Mouse (Mus musculus): ENCODE measurements at regions not wholly inside any gene's neighbourhood (a gene's known extent, or its start where the extent isn't known, plus 50 kb on each side); places are given as distances from the start of the nearest gene placed in this dataset.

DNA sequence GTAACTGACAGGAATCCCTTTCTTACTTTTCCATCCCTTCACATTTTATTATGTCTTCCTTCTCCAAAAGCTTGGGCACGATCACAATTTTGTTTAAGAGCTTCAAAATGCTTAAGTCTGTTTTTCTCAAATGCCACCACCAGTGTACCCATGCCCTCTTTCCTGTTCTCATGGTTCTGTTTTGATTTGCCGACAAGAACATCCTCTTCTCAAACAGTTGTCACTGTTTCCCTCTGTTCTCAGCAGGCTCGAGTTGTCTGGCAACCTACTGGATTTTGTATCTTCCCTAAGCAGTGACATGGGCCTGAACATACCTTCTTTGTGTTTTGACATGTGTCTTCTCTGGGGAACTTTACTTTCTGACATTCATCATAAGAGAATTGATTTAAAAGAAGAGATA is 2124.1 kb upstream of the Lrrc6 start:
- 58% methylated on average over 3 of the region's 3 CpGs for WGBS
- H3K4me2 ChIP-seq (replicated peaks), result no peak overlapping the region
- no peaks in the 10 kb centered on the region for H3K4me1 ChIP-seq (replicated peaks)
- ATAC-seq, result no peak
- H3K4me3 ChIP-seq (replicated peaks), result no peak overlapping the region
- H3K27ac ChIP-seq, result no peak overlapping the region
- H3K9me3 ChIP-seq, result no peaks in the 10 kb centered on the region
- H3K27me3 ChIP-seq (replicated peaks), result no peaks in the 10 kb centered on the region
- no peak overlapping the region for H3K9ac ChIP-seq
- no peaks in the 10 kb centered on the region for H3K36me3 ChIP-seq

DNA sequence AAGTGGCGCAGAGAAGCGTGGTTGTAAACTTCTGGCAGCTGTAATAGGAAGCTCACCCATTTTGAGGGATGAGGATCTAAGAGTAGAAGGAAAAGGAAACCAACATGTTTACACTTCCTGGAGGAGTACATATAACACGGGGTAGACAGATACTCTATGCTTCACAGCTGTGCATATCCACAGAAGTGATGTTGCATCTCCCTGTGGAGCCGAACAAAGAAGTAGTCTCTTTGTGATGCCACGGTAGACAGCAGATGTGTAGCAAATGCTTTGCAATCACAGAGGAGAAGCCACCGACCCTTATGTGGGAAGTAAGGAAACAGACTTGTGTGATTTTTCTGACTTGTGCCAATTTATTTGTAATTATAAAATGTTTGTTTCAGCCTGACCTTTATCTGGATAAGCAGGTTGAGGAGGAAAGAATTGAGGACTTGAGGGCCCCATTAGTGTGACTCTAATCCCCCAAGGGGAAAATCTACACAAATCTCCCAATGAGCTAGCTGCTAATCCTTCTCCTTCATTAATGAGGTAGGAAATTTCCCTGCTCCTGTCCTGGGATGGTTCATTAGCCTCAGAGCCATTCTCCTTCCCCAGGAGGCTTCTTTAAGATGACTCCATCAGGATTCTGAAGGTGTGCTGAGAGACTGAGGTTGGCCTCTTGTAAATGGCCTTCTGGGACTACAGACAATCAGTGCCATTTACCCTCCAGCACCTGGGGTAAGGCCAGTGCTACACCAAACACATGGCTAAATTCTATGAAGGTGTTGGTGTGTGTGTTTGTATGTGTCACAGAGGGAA is 2119.9 kb upstream of the Lrrc6 start:
- no peak overlapping the region for H3K27ac ChIP-seq
- H3K4me2 ChIP-seq (replicated peaks), result no peak overlapping the region
- H3K9me3 ChIP-seq, result no peaks in the 10 kb centered on the region
- WGBS, result 66% methylated on average over 6 of the region's 6 CpGs
- no peaks in the 10 kb centered on the region for H3K4me1 ChIP-seq (replicated peaks)
- no peaks in the 10 kb centered on the region for H3K36me3 ChIP-seq
- H3K4me3 ChIP-seq (replicated peaks), result no peak overlapping the region
- ATAC-seq, result no peak
- no peak overlapping the region for H3K9ac ChIP-seq
- no peaks in the 10 kb centered on the region for H3K27me3 ChIP-seq (replicated peaks)

DNA sequence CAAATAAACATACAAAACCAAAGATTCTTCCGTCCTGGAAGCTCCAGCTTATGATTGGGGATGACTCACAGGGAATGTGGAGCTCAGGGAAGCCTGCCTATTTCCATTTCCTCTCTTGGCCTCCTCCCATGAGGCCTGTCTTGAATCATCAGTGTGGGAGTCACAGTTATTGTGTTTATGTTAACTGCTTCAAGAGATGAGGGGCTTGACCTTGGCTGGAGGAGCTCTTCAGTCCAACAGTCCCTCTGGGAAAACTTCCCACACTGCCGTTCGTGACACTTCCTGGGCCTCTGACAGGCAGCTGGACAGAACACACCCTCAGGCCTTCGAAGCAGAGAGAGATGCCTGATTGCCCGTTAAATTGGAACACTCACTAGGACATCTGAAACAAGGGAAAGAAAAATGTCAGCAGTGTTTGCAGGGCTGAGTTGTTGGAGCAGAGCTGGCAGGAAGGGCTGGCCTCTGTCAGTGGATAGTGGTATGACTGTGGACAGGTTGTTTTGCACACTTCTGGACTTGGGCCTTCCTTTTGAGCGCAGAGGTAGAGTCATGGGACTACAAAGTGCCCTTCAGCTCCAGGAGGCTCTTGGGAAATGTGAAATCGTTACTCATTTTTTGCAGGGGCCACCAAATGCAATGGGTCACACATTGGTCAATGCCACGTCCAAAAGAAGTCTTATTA is 2105.5 kb upstream of the Lrrc6 start:
- H3K4me1 ChIP-seq (replicated peaks), result no peaks in the 10 kb centered on the region
- no peak overlapping the region for H3K4me2 ChIP-seq (replicated peaks)
- H3K9ac ChIP-seq, result no peak overlapping the region
- H3K27ac ChIP-seq, result 0 out of 2 replicates have a peak overlapping the region, but pooled peaks have one; percentile 6
- WGBS, result 37% methylated on average over 8 of the region's 8 CpGs
- H3K9me3 ChIP-seq, result no peaks in the 10 kb centered on the region
- H3K36me3 ChIP-seq, result no peaks in the 10 kb centered on the region
- no peaks in the 10 kb centered on the region for H3K27me3 ChIP-seq (replicated peaks)
- peak; percentile 75 for ATAC-seq
- H3K4me3 ChIP-seq (replicated peaks), result no peak overlapping the region

DNA sequence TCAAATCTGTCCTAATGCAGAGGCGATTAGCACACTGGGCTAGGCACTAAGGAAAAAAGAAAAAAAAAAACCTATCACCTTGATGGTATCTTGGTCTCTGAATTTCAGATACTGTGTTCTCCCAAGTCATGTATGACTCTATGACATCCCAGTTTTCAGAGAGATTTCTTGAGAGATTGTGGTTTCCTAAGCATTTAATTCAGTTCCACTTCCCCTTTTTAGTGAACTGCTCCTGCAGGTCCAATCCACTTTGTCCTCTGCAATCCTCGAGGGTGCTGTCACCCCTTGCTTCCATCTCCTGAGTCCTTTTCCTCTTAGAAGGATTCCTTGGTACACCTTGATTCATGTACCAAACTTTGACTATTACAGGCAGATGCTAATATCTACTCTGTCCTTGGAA is 2104.8 kb upstream of the Lrrc6 start:
- Histone ChIP-seq H3K9me3 (no peaks in the 10 kb centered on the region), H3K4me3 (replicated peaks) (no peak overlapping the region), H3K27me3 (replicated peaks) (no peaks in the 10 kb centered on the region), H3K4me1 (replicated peaks) (no peaks in the 10 kb centered on the region), H3K4me2 (replicated peaks) (no peak overlapping the region), H3K36me3 (no peaks in the 10 kb centered on the region), H3K27ac (no peak overlapping the region), H3K9ac (no peak overlapping the region)
- WGBS, result 84% methylated on average over 2 of the region's 2 CpGs
- no peak for ATAC-seq

DNA sequence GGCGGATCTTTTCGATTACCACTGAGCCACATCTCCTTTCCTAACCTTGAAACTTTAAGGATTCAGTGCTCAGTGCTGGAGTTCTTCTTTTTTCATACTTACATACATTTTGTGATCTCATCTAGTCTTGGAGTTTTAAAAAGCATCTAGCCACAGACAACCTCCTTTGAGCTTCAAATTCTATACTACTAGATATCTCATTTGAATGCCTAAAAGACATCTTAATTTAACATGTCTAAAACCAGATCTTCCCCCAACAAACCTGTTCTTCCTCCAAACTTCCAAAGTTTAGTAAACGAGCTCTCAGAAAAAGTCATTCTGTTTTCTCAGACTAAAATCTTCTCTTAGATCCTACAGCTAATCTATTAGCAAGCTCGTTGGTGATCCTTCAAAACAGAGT is 2081.5 kb upstream of the Lrrc6 start:
- H3K4me3 ChIP-seq (replicated peaks), result no peak overlapping the region
- no peaks in the 10 kb centered on the region for H3K4me1 ChIP-seq (replicated peaks)
- no peak overlapping the region for H3K9ac ChIP-seq
- no peak overlapping the region for H3K4me2 ChIP-seq (replicated peaks)
- no peak overlapping the region for H3K27ac ChIP-seq
- H3K36me3 ChIP-seq, result no peaks in the 10 kb centered on the region
- no peaks in the 10 kb centered on the region for H3K9me3 ChIP-seq
- H3K27me3 ChIP-seq (replicated peaks), result no peaks in the 10 kb centered on the region
- ATAC-seq, result no peak
- WGBS, result 82% methylated on average over 4 of the region's 4 CpGs

DNA sequence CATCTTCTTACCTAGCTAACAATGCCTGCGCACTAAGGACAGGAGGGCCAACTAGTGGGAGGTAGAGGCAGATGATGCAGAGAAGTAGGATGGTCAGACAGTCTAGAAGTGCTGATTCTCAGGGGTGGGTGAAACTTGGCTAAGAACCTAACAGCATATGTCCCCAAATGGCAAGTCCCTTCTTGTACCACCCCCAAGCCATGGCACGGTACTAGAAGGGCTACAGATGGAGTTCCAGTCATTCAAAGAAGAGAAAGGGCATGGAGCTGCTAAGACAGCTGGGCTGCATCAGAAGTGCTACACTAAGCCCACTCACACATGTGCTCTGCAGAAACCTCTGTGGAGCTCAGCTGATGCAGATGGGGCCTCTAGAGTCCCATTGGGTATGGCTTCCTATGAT is 2078.8 kb upstream of the Lrrc6 start:
- Histone ChIP-seq H3K36me3 (no peaks in the 10 kb centered on the region), H3K9me3 (no peaks in the 10 kb centered on the region), H3K27me3 (replicated peaks) (no peaks in the 10 kb centered on the region), H3K4me1 (replicated peaks) (no peaks in the 10 kb centered on the region), H3K9ac (no peak overlapping the region), H3K4me2 (replicated peaks) (no peak overlapping the region), H3K27ac (no peak overlapping the region), H3K4me3 (replicated peaks) (no peak overlapping the region)
- no peak for ATAC-seq
- WGBS, result 100% methylated on average over 2 of the region's 2 CpGs

DNA sequence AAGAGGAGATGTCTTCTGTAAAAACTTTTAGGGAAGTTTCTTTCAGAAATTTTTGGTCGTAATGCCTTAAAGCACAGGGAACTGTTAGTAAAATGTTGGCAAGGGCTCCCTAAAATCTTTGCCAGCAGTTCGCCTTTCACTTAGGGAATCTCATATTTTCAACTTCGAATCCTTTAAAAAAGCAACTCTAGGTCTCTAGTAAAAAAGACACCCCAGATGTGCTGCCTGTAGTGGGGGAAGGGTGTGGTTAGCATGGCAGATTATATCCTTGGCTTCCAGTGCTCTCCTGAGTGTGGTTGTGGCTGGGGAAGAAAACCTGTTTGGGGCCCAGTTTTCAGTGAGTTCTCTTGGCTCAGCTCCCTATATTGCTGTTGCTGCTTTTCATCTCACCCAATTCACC is 2059.9 kb upstream of the Lrrc6 start:
- Histone ChIP-seq H3K4me3 (replicated peaks) (no peak overlapping the region), H3K9ac (no peak overlapping the region), H3K9me3 (no peaks in the 10 kb centered on the region), H3K4me2 (replicated peaks) (no peak overlapping the region), H3K27me3 (replicated peaks) (no peaks in the 10 kb centered on the region), H3K27ac (no peak overlapping the region), H3K36me3 (no peaks in the 10 kb centered on the region), H3K4me1 (replicated peaks) (no peaks in the 10 kb centered on the region)
- ATAC-seq, result no peak
- WGBS, result 69% methylated on average over 3 of the region's 3 CpGs

DNA sequence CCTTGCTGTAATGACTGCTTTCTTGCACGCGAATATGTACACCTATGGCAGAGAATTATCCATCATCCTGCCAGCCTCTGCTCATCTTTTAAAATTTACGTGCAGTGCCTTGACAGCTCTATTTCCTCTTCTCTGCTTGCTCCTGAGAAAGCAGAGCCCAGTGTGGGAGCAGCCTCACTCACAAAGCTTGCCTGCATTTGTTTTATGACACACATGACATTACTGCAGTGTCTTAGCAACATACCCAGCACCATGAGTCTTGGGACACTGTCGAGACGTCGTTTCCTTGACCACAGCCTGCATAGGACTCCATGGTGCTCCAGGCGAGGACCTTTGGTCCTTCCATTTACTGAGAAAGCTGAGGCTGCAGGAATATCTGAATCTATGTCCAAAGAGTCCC is 2055.4 kb upstream of the Lrrc6 start:
- Histone ChIP-seq H3K4me3 (replicated peaks) (no peak overlapping the region), H3K36me3 (no peaks in the 10 kb centered on the region), H3K27ac (no peak overlapping the region), H3K27me3 (replicated peaks) (no peaks in the 10 kb centered on the region), H3K4me2 (replicated peaks) (no peak overlapping the region), H3K9me3 (no peaks in the 10 kb centered on the region), H3K4me1 (replicated peaks) (no peaks in the 10 kb centered on the region), H3K9ac (no peak overlapping the region)
- ATAC-seq, result no peak
- WGBS, result 54% methylated on average over 7 of the region's 7 CpGs

DNA sequence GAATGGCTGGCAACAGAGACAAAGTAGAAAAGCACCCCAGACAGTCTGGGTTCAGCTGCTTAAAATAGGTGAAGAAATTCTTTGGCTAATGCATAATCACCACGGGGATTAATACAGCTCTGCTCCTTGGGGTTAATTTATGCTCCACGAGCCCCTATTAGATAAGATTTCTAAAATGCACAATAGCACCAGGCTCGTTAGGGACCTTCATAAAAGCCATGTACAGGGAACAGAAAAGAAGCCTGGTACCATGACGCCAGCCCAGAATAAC is 2035.3 kb upstream of the Lrrc6 start:
- WGBS, result 77% methylated on average over 4 of the region's 4 CpGs
- Histone ChIP-seq H3K4me2 (replicated peaks) (no peak overlapping the region), H3K4me1 (replicated peaks) (no peaks in the 10 kb centered on the region), H3K27ac (no peak overlapping the region), H3K9ac (no peak overlapping the region), H3K9me3 (no peaks in the 10 kb centered on the region), H3K27me3 (replicated peaks) (no peaks in the 10 kb centered on the region), H3K36me3 (no peaks in the 10 kb centered on the region), H3K4me3 (replicated peaks) (no peak overlapping the region)
- no peak for ATAC-seq

DNA sequence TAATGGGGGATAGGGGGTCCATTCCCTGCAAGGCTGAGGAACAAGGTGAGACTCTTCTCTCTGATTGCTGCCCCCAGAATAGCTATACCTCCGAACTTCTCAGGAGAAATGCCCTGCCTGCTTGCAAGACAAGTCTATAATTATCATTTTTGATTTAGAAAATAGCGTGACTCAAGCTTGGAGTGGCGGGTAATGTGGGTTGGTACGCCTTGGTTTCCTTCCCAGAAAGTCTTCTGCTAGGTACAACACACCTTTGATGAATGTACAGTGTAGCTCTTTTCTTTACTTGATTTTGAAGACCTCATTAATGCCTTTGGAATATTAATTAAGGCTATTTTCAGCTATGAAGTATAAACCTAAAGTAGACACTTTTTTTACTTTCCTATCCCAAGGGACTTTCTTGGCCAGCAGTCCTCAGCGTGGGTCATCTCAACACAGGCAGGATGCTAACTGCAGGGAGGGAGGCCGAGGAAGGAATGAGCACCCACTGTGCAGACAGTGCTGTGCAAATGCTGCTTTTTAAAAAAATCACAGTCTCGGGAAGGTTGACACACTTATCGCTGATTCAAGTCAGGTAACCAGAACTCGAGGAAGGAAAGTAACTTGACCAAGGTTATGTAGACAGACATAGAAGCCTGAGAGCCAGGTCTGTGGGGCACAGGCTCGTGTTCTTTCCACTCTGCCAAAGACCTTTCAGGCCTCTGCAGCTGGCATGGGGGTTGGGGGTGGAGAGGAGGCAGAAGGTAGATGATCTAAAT is 2034.8 kb upstream of the Lrrc6 start:
- H3K27ac ChIP-seq, result no peak overlapping the region
- no peak for ATAC-seq
- no peak overlapping the region for H3K4me2 ChIP-seq (replicated peaks)
- WGBS, result 80% methylated on average over 10 of the region's 10 CpGs
- H3K36me3 ChIP-seq, result no peaks in the 10 kb centered on the region
- H3K4me1 ChIP-seq (replicated peaks), result no peaks in the 10 kb centered on the region
- H3K4me3 ChIP-seq (replicated peaks), result no peak overlapping the region
- H3K9ac ChIP-seq, result no peak overlapping the region
- no peaks in the 10 kb centered on the region for H3K27me3 ChIP-seq (replicated peaks)
- H3K9me3 ChIP-seq, result no peaks in the 10 kb centered on the region

DNA sequence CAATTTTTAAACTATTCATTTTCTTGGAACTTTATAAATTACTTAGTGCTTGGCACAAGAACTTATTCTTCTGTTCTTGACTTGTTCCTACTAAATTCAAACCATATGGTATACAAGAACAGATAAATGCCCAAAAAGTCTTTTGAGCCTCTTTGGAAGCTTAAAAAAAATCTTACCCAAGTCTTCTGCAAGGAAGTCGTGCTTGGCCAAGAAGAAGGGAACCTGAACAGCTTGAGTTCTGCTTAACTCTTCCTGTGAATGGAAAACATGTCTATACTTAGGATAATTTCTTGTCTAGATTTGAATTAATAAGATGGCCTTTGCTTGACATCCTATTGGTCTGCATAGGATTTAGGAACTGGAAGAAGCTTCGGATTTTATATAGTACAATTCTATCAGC is 2020.0 kb upstream of the Lrrc6 start:
- Histone ChIP-seq H3K9ac (no peak overlapping the region), H3K4me3 (replicated peaks) (no peak overlapping the region), H3K9me3 (no peaks in the 10 kb centered on the region), H3K4me1 (replicated peaks) (no peaks in the 10 kb centered on the region), H3K27me3 (replicated peaks) (no peaks in the 10 kb centered on the region), H3K36me3 (no peaks in the 10 kb centered on the region), H3K27ac (no peak overlapping the region), H3K4me2 (replicated peaks) (no peak overlapping the region)
- no peak for ATAC-seq
- 80% methylated on average over 2 of the region's 2 CpGs for WGBS

DNA sequence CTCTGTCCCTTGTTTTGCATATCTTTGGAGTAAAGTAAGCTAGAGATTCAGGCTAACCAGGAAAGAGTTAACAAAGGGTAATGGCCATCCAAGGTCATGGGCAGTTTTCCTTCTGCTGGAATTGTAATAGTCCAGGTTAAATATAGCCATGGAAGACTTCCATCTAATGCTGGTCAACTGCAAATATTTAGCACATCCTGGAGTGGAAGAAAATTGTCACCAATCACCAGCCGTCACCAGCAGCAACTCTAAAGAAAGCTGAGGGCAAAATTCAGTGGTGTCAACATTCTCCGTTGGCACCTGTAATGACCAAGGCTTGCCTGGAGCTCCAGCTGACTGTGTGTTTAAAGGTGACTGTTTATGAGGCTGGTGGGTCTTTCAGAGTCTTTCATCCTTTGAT is 2011.7 kb upstream of the Lrrc6 start:
- Histone ChIP-seq H3K9me3 (no peaks in the 10 kb centered on the region), H3K36me3 (no peaks in the 10 kb centered on the region), H3K4me2 (replicated peaks) (no peak overlapping the region), H3K4me3 (replicated peaks) (no peak overlapping the region), H3K27ac (no peak overlapping the region), H3K4me1 (replicated peaks) (no peaks in the 10 kb centered on the region), H3K9ac (no peak overlapping the region), H3K27me3 (replicated peaks) (no peaks in the 10 kb centered on the region)
- ATAC-seq, result no peak
- WGBS, result 78% methylated on average over 2 of the region's 2 CpGs

DNA sequence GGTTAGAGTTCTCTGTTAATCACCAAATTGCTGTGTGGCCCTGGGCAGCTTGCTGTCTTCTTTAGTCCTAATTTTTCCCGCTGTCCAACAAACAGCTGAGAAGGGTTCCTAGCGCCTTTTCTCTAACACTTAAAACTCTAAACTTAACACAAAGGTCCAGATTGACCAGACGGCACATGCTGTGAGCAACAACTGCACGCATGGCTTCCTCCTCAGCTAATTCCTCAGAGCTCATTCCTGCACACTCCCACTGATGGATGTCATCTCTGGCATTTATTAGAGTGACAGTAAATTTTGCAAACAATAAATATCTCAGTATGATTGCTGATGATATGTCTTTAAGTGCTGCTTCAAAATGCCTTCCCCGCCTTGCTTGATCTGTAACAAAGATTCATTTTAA is 2007.5 kb upstream of the Lrrc6 start:
- no peak overlapping the region for H3K27ac ChIP-seq
- no peaks in the 10 kb centered on the region for H3K9me3 ChIP-seq
- no peaks in the 10 kb centered on the region for H3K36me3 ChIP-seq
- H3K27me3 ChIP-seq (replicated peaks), result no peaks in the 10 kb centered on the region
- ATAC-seq, result no peak
- H3K4me3 ChIP-seq (replicated peaks), result no peak overlapping the region
- H3K9ac ChIP-seq, result no peak overlapping the region
- no peak overlapping the region for H3K4me2 ChIP-seq (replicated peaks)
- no peaks in the 10 kb centered on the region for H3K4me1 ChIP-seq (replicated peaks)
- WGBS, result 80% methylated on average over 5 of the region's 5 CpGs

Data from intestine, embryonic 15.5 days (tissue).